Comparison of ENCODE assay signal across 10 mouse cellular contexts in the genomic region with DNA sequence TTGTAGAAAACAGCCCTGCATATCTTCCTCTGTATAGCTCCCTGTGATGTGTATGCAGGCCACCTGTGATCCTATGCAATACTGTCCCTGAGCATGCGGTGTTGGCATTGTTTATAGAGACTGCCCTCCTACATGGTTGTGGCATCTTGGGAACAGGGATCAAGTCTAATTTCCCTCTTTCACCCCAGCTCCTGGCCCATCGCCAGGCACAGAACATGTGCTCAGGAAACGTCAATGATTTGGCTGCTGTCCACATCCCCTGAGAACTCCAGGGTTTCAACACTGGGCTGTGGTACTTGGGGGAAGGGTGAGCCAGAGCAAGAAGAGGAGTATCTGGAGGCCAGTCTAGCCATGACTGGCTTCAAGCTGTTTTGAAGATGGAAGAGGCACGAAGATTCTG.
A peak's percentile ranks its signal among the peaks of the same experiment; 100 is the strongest.
DNase-seq lines count a peak whose midpoint lies in the region; ATAC-seq and TF ChIP-seq lines count a peak whose summit lies in the region.
"Had no signal": no experiment of that assay in that cellular context is flagged by ENCODE, and none has a peak within 500 bp of the region (broad histone marks: within the 10 kb centered on the region; RNA-seq: fewer than 3 reads in every experiment).

No protein-coding gene starts in this region.

- TF ChIP-seq CTCF in MEL (IDR thresholded peaks at IDR 0.05 in 2 of 3, conservative IDR thresholded peaks at IDR 0.05 in 1 of 3; ENCODE audit: control insufficient read depth in 1 of 3, insufficient read depth in 1 of 3, low read depth in 2 of 3, low read length in 3 of 3, poor library complexity in 1 of 3, severe bottlenecking in 1 of 3) = no peak
- TF ChIP-seq CTCF in gastrocnemius, adult 2 months (IDR thresholded peaks at IDR 0.05) = no peak
- TF ChIP-seq CTCF in kidney, adult 2 months (conservative IDR thresholded peaks at IDR 0.05; ENCODE audit: insufficient read depth, insufficient read length, low read depth, low read length) = no peak
- no peak for TF ChIP-seq CTCF in midbrain, postnatal 0 days (IDR thresholded peaks at IDR 0.05)

- peak; percentile 72 for ATAC-seq in forebrain, embryonic 14.5 days
- no peak for ATAC-seq in forebrain, embryonic 11.5 days (replicated peaks; ENCODE audit: low FRiP score)
- ATAC-seq in midbrain, postnatal 0 days (ENCODE audit: low FRiP score) = no peak; the same call in 1 of the 2 replicates
- no peak for ATAC-seq in CD4-positive, CD25-positive, alpha-beta regulatory T cell, adult 4 months

- DNase-seq in forebrain, embryonic 14.5 days (ENCODE audit: low spot score) = peak; percentile 89
- no peak for DNase-seq in forebrain, embryonic 11.5 days (ENCODE audit: low spot score)
- DNase-seq in MEL (ENCODE audit: low read depth, low spot score) = peak; percentile 79
- peak; percentile 79 for DNase-seq in gastrocnemius, adult 2 months
- peak; percentile 85 for DNase-seq in kidney, adult 2 months
- DNase-seq in midbrain, postnatal 0 days (ENCODE audit: low spot score) = peak; percentile 80
- no peak for DNase-seq in cerebellum, adult 9-10 months

- intact Hi-C loops in gastrocnemius, adult 2 months (cut with DNase I) = loop anchor here (5.0 kb wide), 1 partner anchor 40 kb away; no protein-coding TSS in a partner anchor

- TF ChIP-seq POLR2A in MEL (IDR thresholded peaks at IDR 0.05; ENCODE audit: control insufficient read depth in 1 of 2, insufficient read depth in 1 of 2, low read depth in 1 of 2, low read length in 2 of 2, poor library complexity in 1 of 2) = no peak
- TF ChIP-seq POLR2A in kidney, adult 2 months (IDR thresholded peaks at IDR 0.05; ENCODE audit: low read depth, low read length) = no peak

- no peak overlapping the region for H3K4me3 ChIP-seq in forebrain, embryonic 14.5 days (ENCODE audit: low read depth, low read length)
- H3K4me3 ChIP-seq in forebrain, embryonic 11.5 days (ENCODE audit: low read depth, low read length) = no peak overlapping the region
- H3K4me3 ChIP-seq in MEL (ENCODE audit: control insufficient read depth in 1 of 2, insufficient read depth in 1 of 2, low read depth in 2 of 2, low read length in 2 of 2) = no peak overlapping the region
- no peak overlapping the region for H3K4me3 ChIP-seq in gastrocnemius, adult 2 months
- no peak overlapping the region for H3K4me3 ChIP-seq in kidney, adult 2 months (ENCODE audit: insufficient read depth, low read depth, low read length)
- no peak overlapping the region for H3K4me3 ChIP-seq in midbrain, postnatal 0 days (ENCODE audit: low read depth, low read length)
- H3K4me3 ChIP-seq: erythroblast, embryonic 14.5 days; lung, embryonic 15.5 days had no signal

- 10% methylated on average over 4 of the region's 4 CpGs for WGBS in forebrain, embryonic 14.5 days
- WGBS in forebrain, embryonic 11.5 days = 28% methylated on average over 4 of the region's 4 CpGs
- WGBS in kidney, adult 2 months = 20% methylated on average over 4 of the region's 4 CpGs
- WGBS in midbrain, postnatal 0 days = 28% methylated on average over 4 of the region's 4 CpGs

- H3K4me1 ChIP-seq in forebrain, embryonic 14.5 days (ENCODE audit: control insufficient read depth, insufficient read depth, low read length) = peaks cover 15% of the 10 kb centered on the region
- peaks cover 6% of the 10 kb centered on the region; the same call in 1 of the 2 replicates for H3K4me1 ChIP-seq in forebrain, embryonic 11.5 days (replicated peaks; ENCODE audit: control insufficient read depth, insufficient read depth, low read length)
- peaks cover 13 to 43% of the 10 kb centered on the region in 2 experiments for H3K4me1 ChIP-seq in MEL (ENCODE audit: control insufficient read depth in 1 of 2, insufficient read depth in 2 of 2, low read length in 2 of 2)
- H3K4me1 ChIP-seq in kidney, adult 2 months (ENCODE audit: control insufficient read depth, insufficient read depth, low read length) = peaks cover 15% of the 10 kb centered on the region; the same call in 1 of the 2 replicates
- peaks cover 8% of the 10 kb centered on the region; the same call in 1 of the 2 replicates for H3K4me1 ChIP-seq in midbrain, postnatal 0 days (ENCODE audit: insufficient read depth, low read length)

- no peak overlapping the region for H3K27ac ChIP-seq in forebrain, embryonic 14.5 days (ENCODE audit: low read depth, low read length)
- H3K27ac ChIP-seq in forebrain, embryonic 11.5 days (ENCODE audit: low read depth, low read length) = no peak overlapping the region
- no peak overlapping the region for H3K27ac ChIP-seq in MEL (ENCODE audit: control insufficient read depth, low read depth, low read length)
- no peak overlapping the region for H3K27ac ChIP-seq in gastrocnemius, adult 2 months
- H3K27ac ChIP-seq in kidney, adult 2 months (ENCODE audit: insufficient read depth, low read depth, low read length) = no peak overlapping the region
- H3K27ac ChIP-seq in midbrain, postnatal 0 days (ENCODE audit: low read depth, low read length) = no peak overlapping the region
- H3K27ac ChIP-seq: lung, embryonic 15.5 days had no signal

- peak; percentile 33 to 44; a peak in 2 of 4 replicates for TF ChIP-seq EP300 in MEL (IDR thresholded peaks at IDR 0.05; ENCODE audit: low read depth in 1 of 2, low read length in 2 of 2)

- peaks cover 73% of the 10 kb centered on the region for H3K27me3 ChIP-seq in forebrain, embryonic 14.5 days (replicated peaks; ENCODE audit: control insufficient read depth, insufficient read depth, low read length)
- H3K27me3 ChIP-seq in forebrain, embryonic 11.5 days (ENCODE audit: control insufficient read depth, insufficient read depth, low read length) = peaks cover 78% of the 10 kb centered on the region
- no peaks in the 10 kb centered on the region; a peak in 1 of 4 replicates for H3K27me3 ChIP-seq in MEL (ENCODE audit: control insufficient read depth in 1 of 2, insufficient read depth in 2 of 2, low read length in 2 of 2)
- H3K27me3 ChIP-seq in kidney, adult 2 months (replicated peaks; ENCODE audit: control insufficient read depth, insufficient read depth, low read length) = no peaks in the 10 kb centered on the region
- H3K27me3 ChIP-seq in midbrain, postnatal 0 days (ENCODE audit: insufficient read depth, low read length) = peaks cover 50% of the 10 kb centered on the region

- no peaks in the 10 kb centered on the region for H3K9me3 ChIP-seq in forebrain, embryonic 14.5 days (replicated peaks; ENCODE audit: control insufficient read depth, low read length)
- H3K9me3 ChIP-seq in forebrain, embryonic 11.5 days (ENCODE audit: control insufficient read depth, low read length) = no peaks in the 10 kb centered on the region
- H3K9me3 ChIP-seq in MEL (replicated peaks; ENCODE audit: insufficient read depth, low read length) = no peaks in the 10 kb centered on the region
- H3K9me3 ChIP-seq in midbrain, postnatal 0 days (ENCODE audit: low read length) = no peaks in the 10 kb centered on the region
- H3K9me3 ChIP-seq: lung, embryonic 15.5 days had no signal

- H3K36me3 ChIP-seq in forebrain, embryonic 14.5 days (ENCODE audit: control insufficient read depth, insufficient read depth, low read length) = no peaks in the 10 kb centered on the region
- no peaks in the 10 kb centered on the region for H3K36me3 ChIP-seq in forebrain, embryonic 11.5 days (ENCODE audit: control insufficient read depth, insufficient read depth, low read length)
- peaks cover 0 to 24% of the 10 kb centered on the region in 2 experiments; a peak in 2 of 4 replicates for H3K36me3 ChIP-seq in MEL (ENCODE audit: control insufficient read depth in 1 of 2, insufficient read depth in 2 of 2, low read length in 2 of 2)
- no peaks in the 10 kb centered on the region for H3K36me3 ChIP-seq in kidney, adult 2 months (ENCODE audit: control insufficient read depth, insufficient read depth, low read length)
- no peaks in the 10 kb centered on the region for H3K36me3 ChIP-seq in midbrain, postnatal 0 days (ENCODE audit: insufficient read depth, low read length)
- H3K36me3 ChIP-seq: lung, embryonic 15.5 days had no signal

- no peak overlapping the region for H3K4me2 ChIP-seq in forebrain, embryonic 14.5 days (ENCODE audit: low read length)
- no peak overlapping the region for H3K4me2 ChIP-seq in forebrain, embryonic 11.5 days (ENCODE audit: low read depth, low read length, severe bottlenecking)
- H3K4me2 ChIP-seq in midbrain, postnatal 0 days (ENCODE audit: low read depth, low read length, poor library complexity, severe bottlenecking) = no peak overlapping the region

- H3K9ac ChIP-seq in forebrain, embryonic 14.5 days (ENCODE audit: low read length) = no peak overlapping the region
- H3K9ac ChIP-seq in forebrain, embryonic 11.5 days (ENCODE audit: low read length) = no peak overlapping the region
- H3K9ac ChIP-seq in MEL (ENCODE audit: control insufficient read depth, low read depth, low read length, poor library complexity, severe bottlenecking) = no peak overlapping the region
- no peak overlapping the region for H3K9ac ChIP-seq in midbrain, postnatal 0 days (replicated peaks; ENCODE audit: low read length, poor library complexity, severe bottlenecking)
- H3K9ac ChIP-seq: lung, embryonic 15.5 days had no signal

- TF ChIP-seq RAD21 in MEL (IDR thresholded peaks at IDR 0.05; ENCODE audit: low read depth, low read length) = no peak

- H3K79me2 ChIP-seq in MEL (ENCODE audit: control insufficient read depth, insufficient read depth, low read length, poor library complexity) = no peaks in the 10 kb centered on the region

TF ChIP-seq in MEL, 35 proteins besides CTCF, POLR2A, EP300 and RAD21 (continues in another document):
- no peak for TF ChIP-seq JUND (IDR thresholded peaks at IDR 0.05; ENCODE audit: low read depth, low read length)
- no peak for TF ChIP-seq GATA1 (IDR thresholded peaks at IDR 0.05; ENCODE audit: low read depth, low read length)
- no peak for TF ChIP-seq NELFE (IDR thresholded peaks at IDR 0.05; ENCODE audit: low read depth, low read length)
- TF ChIP-seq MYC (IDR thresholded peaks at IDR 0.05; ENCODE audit: low read depth, low read length) = peak; percentile 74; the same call in 1 of the 2 replicates
- TF ChIP-seq MAX (IDR thresholded peaks at IDR 0.05; ENCODE audit: low read length) = peak; percentile 82
- TF ChIP-seq SIN3A (IDR thresholded peaks at IDR 0.05; ENCODE audit: low read length) = peak; percentile 55
- peak; percentile 79 for TF ChIP-seq ETS1 (IDR thresholded peaks at IDR 0.05; ENCODE audit: low read depth, low read length)
- TF ChIP-seq KAT2A (conservative IDR thresholded peaks at IDR 0.05; ENCODE audit: low read depth, low read length) = no peak
- no peak for TF ChIP-seq BHLHE40 (IDR thresholded peaks at IDR 0.05; ENCODE audit: borderline replicate concordance, low read depth, low read length)
- TF ChIP-seq MXI1 (IDR thresholded peaks at IDR 0.05; ENCODE audit: low read depth, low read length) = peak; percentile 78; the same call in 1 of the 2 replicates
- no peak for TF ChIP-seq HCFC1 (IDR thresholded peaks at IDR 0.05; ENCODE audit: low read depth, low read length)
- no peak for TF ChIP-seq ZKSCAN1 (IDR thresholded peaks at IDR 0.05; ENCODE audit: low read depth, low read length)
- TF ChIP-seq GABPA (IDR thresholded peaks at IDR 0.05; ENCODE audit: low read depth, low read length) = no peak
- TF ChIP-seq RCOR1 (IDR thresholded peaks at IDR 0.05; ENCODE audit: low read depth, low read length) = peak; percentile 29; the same call in 1 of the 2 replicates
- TF ChIP-seq USF1 (IDR thresholded peaks at IDR 0.05; ENCODE audit: low read depth, low read length) = peak; percentile 68; the same call in 1 of the 2 replicates

Comparison
In these comparisons a context has a peak if more than half of its experiments do, and no peak if none do; other contexts are left out.
1. DNase-seq: peak in forebrain, embryonic 14.5 days (single experiment), MEL (single experiment), gastrocnemius, adult 2 months (single experiment), kidney, adult 2 months (single experiment) and midbrain, postnatal 0 days (single experiment); none in forebrain, embryonic 11.5 days (single experiment) and cerebellum, adult 9-10 months (single experiment).